Mouse (Mus musculus): Measurements from ENCODE around the gene Syn2. TPM values are rescaled to one million over a fixed set of nuclear protein-coding genes. Genes with fewer than 3 reads are reported as not detected.

Gene Syn2
- polyA plus RNA-seq, 1 experiment from 2014 or later = 4.7 TPM

DNA sequence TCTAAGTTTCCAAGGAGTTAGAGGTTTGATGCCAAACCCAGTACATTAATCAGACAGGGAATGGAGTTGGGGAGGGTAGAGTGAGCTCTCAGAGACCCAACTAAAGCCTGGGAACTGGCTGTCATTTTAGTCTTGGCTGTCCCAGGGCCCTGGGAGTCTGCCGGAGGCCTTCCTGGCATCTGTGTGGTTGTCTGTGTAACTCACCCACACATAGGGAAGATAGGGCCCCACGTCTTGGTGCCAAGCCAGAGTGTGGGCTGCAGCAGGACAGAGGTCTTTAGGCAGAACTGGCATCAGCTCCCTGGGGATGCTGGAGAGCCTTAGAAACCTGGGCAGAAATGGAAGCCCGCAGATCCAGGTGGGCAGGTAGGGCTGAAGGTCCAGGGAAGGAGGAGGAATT is 107.2 kb downstream of the Syn2 start:
- Histone ChIP-seq H3K36me3 (ENCODE audit: control insufficient read depth, insufficient read depth, low read length) (no peaks in the 10 kb centered on the region), H3K27ac (ENCODE audit: low read length) (no peak overlapping the region), H3K9me3 (ENCODE audit: control insufficient read depth, low read depth, low read length) (no peaks in the 10 kb centered on the region), H3K9ac (replicated peaks; ENCODE audit: low read depth, low read length) (no peak overlapping the region), H3K27me3 (ENCODE audit: control insufficient read depth, insufficient read depth, low read length) (no peaks in the 10 kb centered on the region), H3K4me3 (ENCODE audit: low read depth, low read length) (no peak overlapping the region), H3K4me2 (replicated peaks; ENCODE audit: low read depth, low read length) (no peak overlapping the region), H3K4me1 (ENCODE audit: control insufficient read depth, insufficient read depth, low read length) (no peaks in the 10 kb centered on the region)
- ATAC-seq (ENCODE audit: insufficient number of reproducible peaks, insufficient read depth, low FRiP score, low read depth) = no peak
- 88% methylated on average over 3 of the region's 3 CpGs for WGBS

DNA sequence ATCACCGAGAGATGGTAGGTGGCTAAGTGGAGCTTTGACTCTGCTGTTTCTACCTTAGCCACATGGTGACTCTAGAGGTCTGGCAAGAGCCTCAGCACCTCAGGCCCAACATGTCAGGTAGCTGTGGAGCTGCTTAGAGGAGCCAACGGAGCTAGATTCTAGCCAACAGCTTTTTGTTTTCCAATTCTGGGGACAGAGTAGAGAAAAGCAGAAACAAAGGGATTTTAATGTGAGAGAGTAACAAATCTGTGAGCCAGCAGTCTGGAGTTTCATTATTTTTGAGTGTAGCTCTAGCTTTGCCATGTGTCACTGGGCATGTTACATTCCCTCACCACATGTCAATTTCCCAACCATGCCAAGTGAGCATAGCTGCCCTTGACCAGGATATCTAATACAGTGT is 109.5 kb downstream of the Syn2 start:
- H3K4me3 ChIP-seq (ENCODE audit: low read depth, low read length) = no peak overlapping the region
- H3K4me2 ChIP-seq (replicated peaks; ENCODE audit: low read depth, low read length) = no peak overlapping the region
- H3K9ac ChIP-seq (replicated peaks; ENCODE audit: low read depth, low read length) = no peak overlapping the region
- no peaks in the 10 kb centered on the region for H3K4me1 ChIP-seq (ENCODE audit: control insufficient read depth, insufficient read depth, low read length)
- H3K9me3 ChIP-seq (ENCODE audit: control insufficient read depth, low read depth, low read length) = no peaks in the 10 kb centered on the region
- no peak overlapping the region for H3K27ac ChIP-seq (ENCODE audit: low read length)
- no peaks in the 10 kb centered on the region for H3K36me3 ChIP-seq (ENCODE audit: control insufficient read depth, insufficient read depth, low read length)
- no peak for ATAC-seq (ENCODE audit: insufficient number of reproducible peaks, insufficient read depth, low FRiP score, low read depth)
- no peaks in the 10 kb centered on the region for H3K27me3 ChIP-seq (ENCODE audit: control insufficient read depth, insufficient read depth, low read length)
- WGBS = 71% methylated on average over 2 of the region's 2 CpGs

DNA sequence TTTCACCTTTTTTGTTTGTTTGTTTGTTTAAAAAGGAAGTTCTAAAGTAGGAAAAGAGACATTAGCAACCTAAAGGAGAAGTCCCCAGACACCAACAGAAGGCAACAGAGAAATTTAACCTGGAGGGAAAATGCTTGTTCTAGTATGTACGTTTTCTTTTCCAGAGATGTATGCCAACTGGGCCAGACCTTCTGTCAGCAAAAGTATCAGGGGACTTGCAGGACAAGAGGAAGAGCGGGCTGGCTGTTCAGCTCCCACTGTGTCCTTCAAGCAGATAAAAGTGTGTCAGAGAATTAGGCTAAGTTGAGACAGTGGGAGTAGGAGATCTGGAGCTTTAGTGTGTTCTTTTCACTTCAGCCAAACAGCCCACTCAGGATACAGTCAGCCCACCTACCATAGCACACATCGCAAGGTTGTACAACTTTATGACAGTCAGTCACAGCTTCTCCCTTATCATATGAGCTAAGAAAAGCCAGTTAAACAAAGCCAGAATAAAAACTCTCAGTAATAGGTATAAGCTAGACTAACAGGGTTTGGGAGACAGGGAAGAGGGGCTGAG is 110.9 kb downstream of the Syn2 start:
- no peaks in the 10 kb centered on the region for H3K4me1 ChIP-seq (ENCODE audit: control insufficient read depth, insufficient read depth, low read length)
- no peak overlapping the region for H3K4me2 ChIP-seq (replicated peaks; ENCODE audit: low read depth, low read length)
- ATAC-seq (ENCODE audit: insufficient number of reproducible peaks, insufficient read depth, low FRiP score, low read depth) = no peak
- H3K4me3 ChIP-seq (ENCODE audit: low read depth, low read length) = no peak overlapping the region
- H3K9ac ChIP-seq (replicated peaks; ENCODE audit: low read depth, low read length) = no peak overlapping the region
- H3K27me3 ChIP-seq (ENCODE audit: control insufficient read depth, insufficient read depth, low read length) = no peaks in the 10 kb centered on the region
- no peaks in the 10 kb centered on the region for H3K9me3 ChIP-seq (ENCODE audit: control insufficient read depth, low read depth, low read length)
- no peak overlapping the region for H3K27ac ChIP-seq (ENCODE audit: low read length)
- no peaks in the 10 kb centered on the region for H3K36me3 ChIP-seq (ENCODE audit: control insufficient read depth, insufficient read depth, low read length)
- WGBS = 84% methylated on average over 3 of the region's 3 CpGs

DNA sequence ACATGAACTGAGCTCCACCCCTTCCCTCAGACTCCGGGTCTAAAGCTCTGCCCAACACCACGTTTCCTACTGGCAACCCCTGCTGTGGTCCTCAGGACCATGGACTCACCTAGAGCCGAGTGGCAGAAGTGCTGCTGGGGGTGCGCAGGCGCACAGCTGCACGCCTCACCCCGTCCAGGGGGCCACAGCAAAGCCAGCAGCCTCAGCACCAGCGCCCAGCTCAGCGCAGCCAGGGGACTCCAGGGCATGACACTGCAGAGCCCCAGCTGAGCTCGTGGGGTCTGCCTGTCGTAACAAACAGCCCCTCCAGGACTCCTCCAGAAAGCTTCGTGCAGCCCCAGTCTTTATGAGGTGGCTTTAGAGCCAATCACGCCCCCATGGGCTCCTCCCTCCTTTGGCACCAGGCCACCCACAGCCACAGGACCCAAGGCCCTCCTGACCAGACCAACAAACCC is 116.9 kb downstream of the Syn2 start:
- Histone ChIP-seq H3K27ac (ENCODE audit: low read length) (no peak overlapping the region), H3K9ac (replicated peaks; ENCODE audit: low read depth, low read length) (no peak overlapping the region), H3K4me2 (replicated peaks; ENCODE audit: low read depth, low read length) (peak overlapping the region; percentile 46), H3K4me3 (ENCODE audit: low read depth, low read length) (no peak overlapping the region), H3K36me3 (ENCODE audit: control insufficient read depth, insufficient read depth, low read length) (no peaks in the 10 kb centered on the region), H3K9me3 (ENCODE audit: control insufficient read depth, low read depth, low read length) (no peaks in the 10 kb centered on the region), H3K27me3 (ENCODE audit: control insufficient read depth, insufficient read depth, low read length) (no peaks in the 10 kb centered on the region), H3K4me1 (ENCODE audit: control insufficient read depth, insufficient read depth, low read length) (peaks cover 10% of the 10 kb centered on the region; the same call in 1 of the 2 replicates)
- WGBS = 4% methylated on average over 13 of the region's 13 CpGs
- ATAC-seq (ENCODE audit: insufficient number of reproducible peaks, insufficient read depth, low FRiP score, low read depth) = peak; percentile 53; the same call in 1 of the 2 replicates

DNA sequence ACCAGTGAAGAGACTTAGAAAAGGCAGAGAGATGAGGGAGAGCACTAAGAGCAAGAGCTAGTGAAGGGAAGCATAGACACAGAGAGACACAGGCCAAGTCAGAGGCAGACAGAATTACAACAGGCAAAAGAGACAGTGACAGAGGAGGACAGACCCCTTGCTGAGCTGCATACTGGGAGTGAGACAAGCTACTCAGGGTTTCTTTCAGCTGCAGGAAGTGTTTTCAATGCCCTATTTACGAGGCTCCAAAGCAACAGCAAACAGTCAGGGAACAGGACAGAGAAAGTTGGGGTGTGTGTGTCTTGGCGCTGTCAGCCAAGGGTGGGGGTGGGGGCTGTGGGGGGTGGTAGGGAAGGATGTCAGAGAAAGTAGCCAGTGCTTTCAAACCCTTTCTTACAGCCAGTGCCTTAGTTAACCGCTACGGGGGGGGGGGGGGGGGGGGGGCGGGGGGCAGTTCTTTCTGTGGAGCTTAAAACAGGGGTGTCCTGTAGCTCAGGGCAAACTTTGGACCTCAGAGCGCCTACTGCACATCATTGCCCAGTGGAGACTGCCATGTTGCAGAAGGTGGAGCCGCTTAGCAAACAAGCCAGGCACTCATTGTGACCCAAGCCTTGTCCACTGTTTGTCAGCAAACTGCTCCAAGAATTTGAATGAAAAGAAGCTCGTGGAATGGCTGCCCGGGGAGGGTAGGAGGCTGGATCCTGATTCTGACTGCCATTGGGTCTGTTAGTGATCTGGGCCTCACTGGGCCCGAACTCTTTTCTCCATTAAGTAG is 117.6 kb downstream of the Syn2 start, which contains the start of gene Timp4:
Gene Timp4 (minus strand): TSS at position 107 of the 775 bp plus-strand sequence.
- no peaks in the 10 kb centered on the region for H3K27me3 ChIP-seq (ENCODE audit: control insufficient read depth, insufficient read depth, low read length)
- no peak within 1 kb of the TSS for H3K9ac ChIP-seq (replicated peaks; ENCODE audit: low read depth, low read length)
- 33% methylated on average over 9 of the region's 10 CpGs for whole genome bisulfite sequencing
- H3K27ac ChIP-seq (ENCODE audit: low read length) = no peak within 1 kb of the TSS
- H3K4me3 ChIP-seq (ENCODE audit: low read depth, low read length) = no peak within 1 kb of the TSS
- no peak for ATAC-seq (ENCODE audit: insufficient number of reproducible peaks, insufficient read depth, low FRiP score, low read depth)
- H3K36me3 ChIP-seq (ENCODE audit: control insufficient read depth, insufficient read depth, low read length) = no peaks in the 10 kb centered on the region
- peak within 1 kb of the TSS; percentile 46 for H3K4me2 ChIP-seq (replicated peaks; ENCODE audit: low read depth, low read length)
- peaks cover 10% of the 10 kb centered on the region; the same call in 1 of the 2 replicates for H3K4me1 ChIP-seq (ENCODE audit: control insufficient read depth, insufficient read depth, low read length)
- H3K9me3 ChIP-seq (ENCODE audit: control insufficient read depth, low read depth, low read length) = no peaks in the 10 kb centered on the region

DNA sequence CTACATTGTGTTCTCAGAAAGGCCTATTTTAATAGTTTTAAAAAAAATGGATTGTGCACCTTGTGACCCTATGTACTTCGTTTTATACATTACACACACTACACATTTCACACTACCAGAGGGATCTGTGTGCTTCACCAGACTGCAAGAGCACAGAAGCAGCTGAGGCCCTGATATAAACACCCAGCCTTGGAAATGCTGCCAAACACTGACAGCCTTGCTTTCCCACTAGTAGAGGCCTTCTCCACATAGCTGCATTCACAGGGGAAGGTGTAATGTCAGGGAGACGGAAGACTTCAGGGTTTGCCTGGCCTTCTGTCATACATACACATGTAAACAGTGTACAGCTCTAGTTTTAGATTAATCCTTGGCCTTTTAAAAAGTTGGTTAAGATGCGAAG is 120.5 kb downstream of the Syn2 start:
- Histone ChIP-seq H3K27ac (ENCODE audit: low read length) (no peak overlapping the region), H3K4me3 (ENCODE audit: low read depth, low read length) (no peak overlapping the region), H3K9me3 (ENCODE audit: control insufficient read depth, low read depth, low read length) (no peaks in the 10 kb centered on the region), H3K36me3 (ENCODE audit: control insufficient read depth, insufficient read depth, low read length) (no peaks in the 10 kb centered on the region), H3K27me3 (ENCODE audit: control insufficient read depth, insufficient read depth, low read length) (no peaks in the 10 kb centered on the region), H3K4me2 (replicated peaks; ENCODE audit: low read depth, low read length) (no peak overlapping the region), H3K4me1 (ENCODE audit: control insufficient read depth, insufficient read depth, low read length) (peaks cover 10% of the 10 kb centered on the region; the same call in 1 of the 2 replicates), H3K9ac (replicated peaks; ENCODE audit: low read depth, low read length) (no peak overlapping the region)
- WGBS = 68% methylated on average over 3 of the region's 3 CpGs
- ATAC-seq (ENCODE audit: insufficient number of reproducible peaks, insufficient read depth, low FRiP score, low read depth) = no peak

DNA sequence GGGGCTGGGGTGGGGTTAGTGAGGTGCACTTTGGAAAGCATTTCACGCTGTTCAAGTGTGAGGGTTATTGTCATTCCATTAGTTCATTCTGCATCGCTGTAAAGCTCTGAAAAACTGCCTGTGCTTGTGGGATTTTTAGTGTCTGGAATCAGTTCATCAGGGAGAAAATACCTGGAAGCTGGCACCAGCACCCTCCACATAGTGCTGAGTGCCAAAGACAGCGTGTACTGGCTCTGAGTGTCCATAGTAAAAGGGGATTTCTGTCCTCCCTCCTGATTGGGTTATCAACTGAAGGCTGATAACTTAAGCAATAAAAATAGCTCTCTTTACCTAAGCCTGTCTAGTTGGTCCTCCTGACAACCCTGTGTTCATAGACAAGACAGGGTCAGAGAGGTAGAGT is 125.8 kb downstream of the Syn2 start:
- Histone ChIP-seq H3K4me1 (ENCODE audit: control insufficient read depth, insufficient read depth, low read length) (no peaks in the 10 kb centered on the region; the same call in 1 of the 2 replicates), H3K9me3 (ENCODE audit: control insufficient read depth, low read depth, low read length) (no peaks in the 10 kb centered on the region), H3K36me3 (ENCODE audit: control insufficient read depth, insufficient read depth, low read length) (no peaks in the 10 kb centered on the region), H3K27ac (ENCODE audit: low read length) (no peak overlapping the region), H3K4me3 (ENCODE audit: low read depth, low read length) (no peak overlapping the region), H3K27me3 (ENCODE audit: control insufficient read depth, insufficient read depth, low read length) (no peaks in the 10 kb centered on the region), H3K9ac (replicated peaks; ENCODE audit: low read depth, low read length) (no peak overlapping the region), H3K4me2 (replicated peaks; ENCODE audit: low read depth, low read length) (no peak overlapping the region)
- no peak for ATAC-seq (ENCODE audit: insufficient number of reproducible peaks, insufficient read depth, low FRiP score, low read depth)
- 82% methylated on average over 3 of the region's 3 CpGs for WGBS

DNA sequence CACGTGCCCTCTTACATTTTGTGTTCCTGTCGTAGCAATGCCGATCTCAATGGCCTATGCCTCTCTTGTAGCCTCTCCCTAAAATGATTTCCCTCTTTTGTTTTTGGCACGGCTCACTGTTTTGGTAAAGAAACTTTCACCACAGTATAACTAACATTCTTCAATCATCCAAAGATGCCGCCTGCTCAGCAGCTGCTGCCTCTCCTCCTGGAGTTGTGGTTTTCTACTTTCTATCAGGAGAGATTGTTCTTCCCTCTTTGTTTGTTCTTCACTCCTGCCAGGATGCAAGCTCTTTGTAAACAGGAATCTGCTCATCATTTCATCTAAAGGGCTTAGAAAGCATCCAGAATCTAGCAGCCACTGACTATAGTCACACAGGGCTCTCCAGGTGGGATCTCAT is 132.1 kb downstream of the Syn2 start:
- no peaks in the 10 kb centered on the region for H3K9me3 ChIP-seq (ENCODE audit: control insufficient read depth, low read depth, low read length)
- ATAC-seq (ENCODE audit: insufficient number of reproducible peaks, insufficient read depth, low FRiP score, low read depth) = no peak
- H3K27ac ChIP-seq (ENCODE audit: low read length) = no peak overlapping the region

More for the DNA sequence above, 132.1 kb downstream of the Syn2 start:
- Histone ChIP-seq H3K4me2 (replicated peaks; ENCODE audit: low read depth, low read length) (no peak overlapping the region), H3K9ac (replicated peaks; ENCODE audit: low read depth, low read length) (no peak overlapping the region), H3K27me3 (ENCODE audit: control insufficient read depth, insufficient read depth, low read length) (no peaks in the 10 kb centered on the region), H3K4me1 (ENCODE audit: control insufficient read depth, insufficient read depth, low read length) (peaks cover 4% of the 10 kb centered on the region), H3K4me3 (ENCODE audit: low read depth, low read length) (no peak overlapping the region), H3K36me3 (ENCODE audit: control insufficient read depth, insufficient read depth, low read length) (no peaks in the 10 kb centered on the region)
- 77% methylated on average over 5 of the region's 5 CpGs for WGBS
